In genomic region chr7:114276005-114276752, GRCm38 (mm10) we compare ENCODE assay signal across 8 mouse cellular contexts. TPM values are rescaled to one million over a fixed set of nuclear protein-coding genes. Genes with fewer than 3 reads are reported as not detected.
DNase-seq lines count a peak whose midpoint lies in the region; ATAC-seq lines count a peak whose summit lies in the region.

TSS of gene Psma1 (minus strand) at chr7:114276118.

- peak; percentile 99 for DNase-seq in CD4-positive, CD25-positive, alpha-beta regulatory T cell, adult 2 months (ENCODE audit: low read depth, low spot score)
- peak; percentile 79 for DNase-seq in fat pad, adult 2 months (ENCODE audit: extremely low read depth, low read depth, low spot score)
- DNase-seq in kidney, postnatal 10 days: peak; percentile 98
- peak; percentile 88 to 92 for DNase-seq in natural killer cell, adult 2 months (ENCODE audit: low spot score in 2 of 2)

- peak; percentile 92 for ATAC-seq in heart, embryonic 13.5 days (ENCODE audit: extremely low read depth, insufficient number of reproducible peaks, low FRiP score, low TSS enrichment)
- peak; percentile 95 for ATAC-seq in liver, embryonic 12.5 days
- ATAC-seq in stomach, embryonic 15.5 days (ENCODE audit: insufficient read depth, low FRiP score, low read depth): peak; percentile 92

- peak within 1 kb of the TSS; percentile 98 for H3K27ac ChIP-seq in brown adipose tissue, adult 24 weeks (replicated peaks; ENCODE audit: low read depth, low read length)
- peak within 1 kb of the TSS; percentile 74 for H3K27ac ChIP-seq in heart, embryonic 13.5 days (replicated peaks)
- H3K27ac ChIP-seq in liver, embryonic 12.5 days: peak within 1 kb of the TSS; percentile 82
- peak within 1 kb of the TSS; percentile 74; the same call in 1 of the 2 replicates for H3K27ac ChIP-seq in stomach, embryonic 15.5 days

- H3K4me3 ChIP-seq in brown adipose tissue, adult 24 weeks (ENCODE audit: insufficient read depth, low read depth, low read length): peak within 1 kb of the TSS; percentile 99
- H3K4me3 ChIP-seq in heart, embryonic 13.5 days: peak within 1 kb of the TSS; percentile 99
- H3K4me3 ChIP-seq in liver, embryonic 12.5 days: peak within 1 kb of the TSS; percentile 94
- peak within 1 kb of the TSS; percentile 72 for H3K4me3 ChIP-seq in stomach, embryonic 15.5 days (replicated peaks)

- H3K4me1 ChIP-seq in brown adipose tissue, adult 24 weeks (ENCODE audit: control insufficient read depth, insufficient read depth, insufficient read length, low read length): peaks cover 3% of the 10 kb centered on the region; the same call in 1 of the 2 replicates
- H3K4me1 ChIP-seq in heart, embryonic 13.5 days: peaks cover 18% of the 10 kb centered on the region
- peaks cover 20% of the 10 kb centered on the region for H3K4me1 ChIP-seq in liver, embryonic 12.5 days
- 0 out of 2 replicates have a peak, but pooled peaks cover 5% of the 10 kb centered on the region for H3K4me1 ChIP-seq in stomach, embryonic 15.5 days

- H3K27me3 ChIP-seq in heart, embryonic 13.5 days (replicated peaks): no peaks in the 10 kb centered on the region
- no peaks in the 10 kb centered on the region for H3K27me3 ChIP-seq in liver, embryonic 12.5 days (replicated peaks)
- no peaks in the 10 kb centered on the region for H3K27me3 ChIP-seq in stomach, embryonic 15.5 days (replicated peaks)

- peak within 1 kb of the TSS; percentile 97 for H3K9ac ChIP-seq in heart, embryonic 13.5 days
- H3K9ac ChIP-seq in liver, embryonic 12.5 days: peak within 1 kb of the TSS; percentile 91
- peak within 1 kb of the TSS; percentile 88 for H3K9ac ChIP-seq in stomach, embryonic 15.5 days

- H3K9me3 ChIP-seq in heart, embryonic 13.5 days: no peaks in the 10 kb centered on the region
- H3K9me3 ChIP-seq in liver, embryonic 12.5 days (replicated peaks): no peaks in the 10 kb centered on the region
- no peaks in the 10 kb centered on the region for H3K9me3 ChIP-seq in stomach, embryonic 15.5 days

- under 1% methylated on average over 39 of the region's 39 CpGs for WGBS in heart, embryonic 13.5 days
- WGBS in liver, embryonic 12.5 days (ENCODE audit: insufficient replicate concordance): 2% methylated on average over 39 of the region's 39 CpGs
- under 1% methylated on average over 39 of the region's 39 CpGs for WGBS in stomach, embryonic 15.5 days

- peaks cover 32% of the 10 kb centered on the region for H3K36me3 ChIP-seq in heart, embryonic 13.5 days
- peaks cover 33% of the 10 kb centered on the region for H3K36me3 ChIP-seq in liver, embryonic 12.5 days
- H3K36me3 ChIP-seq in stomach, embryonic 15.5 days: peaks cover 11% of the 10 kb centered on the region; the same call in 1 of the 2 replicates

- peak within 1 kb of the TSS; percentile 97 for H3K4me2 ChIP-seq in heart, embryonic 13.5 days
- H3K4me2 ChIP-seq in liver, embryonic 12.5 days: peak within 1 kb of the TSS; percentile 86
- H3K4me2 ChIP-seq in stomach, embryonic 15.5 days: peak within 1 kb of the TSS; percentile 79

RNA-seq across cellular contexts. Expression of gene Psma1, which starts in this region (rescaled TPM):
- polyA plus RNA-seq in brown adipose tissue, adult 24 weeks (2012; ENCODE audit: insufficient read depth, insufficient read length, missing spikeins): 218 and 228 TPM in 2 replicates
- 327 and 356 TPM in 2 replicates for polyA plus RNA-seq in heart, embryonic 13.5 days (2015; fragmentation: Nextera tagmentation; extraction: Ambion mirVana)
- 336 and 348 TPM in 2 replicates for polyA plus RNA-seq in liver, embryonic 12.5 days (2016; fragmentation: Nextera tagmentation; extraction: Ambion mirVana)
- 378 and 379 TPM in 2 replicates for polyA plus RNA-seq in stomach, embryonic 15.5 days (2015; fragmentation: Nextera tagmentation; extraction: Ambion mirVana)

Comparison
In these comparisons a context has a peak if more than half of its experiments do, and no peak if none do; other contexts are left out.
1. Peak in every context shown above with its lines: DNase-seq, ATAC-seq, H3K4me3 ChIP-seq and H3K27ac ChIP-seq.